11 mouse cellular contexts compared by ENCODE assay signal in the genomic region with DNA sequence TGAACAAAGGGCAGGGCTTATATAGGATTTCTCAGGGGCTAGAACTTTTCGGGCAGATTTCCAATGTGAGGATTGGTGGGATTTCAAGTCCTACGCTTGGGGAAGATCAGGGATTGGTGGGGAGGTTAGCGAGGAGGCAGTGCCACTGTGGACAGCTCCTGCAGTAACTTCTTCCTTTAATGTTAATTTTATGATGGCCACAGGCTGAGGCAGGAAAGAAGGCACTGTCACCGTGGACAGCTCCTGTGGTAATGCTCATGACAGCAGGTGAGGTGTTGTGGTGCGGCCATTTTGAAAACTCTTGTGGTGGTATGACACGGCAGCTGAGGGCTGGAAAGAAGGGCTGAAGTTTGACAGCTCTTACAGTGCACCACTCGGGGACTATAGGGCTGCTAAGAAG.
"Had no signal": no experiment of that assay in that cellular context is flagged by ENCODE, and none has a peak within 500 bp of the region (broad histone marks: within the 10 kb centered on the region; RNA-seq: fewer than 3 reads in every experiment).

No protein-coding gene starts in this region.

- DNase-seq: kidney, adult 18-20 months; kidney, postnatal 25 days; layer of hippocampus, postnatal 36 days; liver, embryonic 13.5 days; lung, adult 2 months; lung, postnatal 14 days; lung, postnatal 4 days; right cerebral cortex, adult 18-20 months; right cerebral cortex, postnatal 14 days; right cerebral cortex, postnatal 4 days; thymus, postnatal 25 days had no signal
